In the genomic region with DNA sequence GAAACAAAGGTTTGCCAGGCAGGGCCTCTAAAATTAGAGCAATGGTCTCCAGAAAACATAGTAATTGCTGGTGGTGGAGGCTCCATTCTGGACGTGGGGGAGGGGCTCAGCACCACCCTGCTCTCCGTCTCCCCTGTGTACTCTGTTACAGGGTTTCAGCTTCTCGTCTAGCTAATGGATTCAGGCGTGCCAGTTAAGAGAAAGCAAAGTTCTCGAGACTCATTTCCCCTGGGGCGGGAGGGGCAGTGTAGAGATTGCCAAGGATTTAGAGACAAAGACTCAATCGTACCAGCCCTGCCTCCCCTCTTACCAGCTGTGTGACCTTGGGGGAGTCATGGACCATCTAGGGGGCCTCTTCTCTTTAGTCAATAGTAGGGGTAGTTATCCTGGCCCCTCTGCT, we compare ENCODE assay signal across 9 mouse cellular contexts.
DNase-seq lines count a peak whose midpoint lies in the region; ATAC-seq and TF ChIP-seq lines count a peak whose summit lies in the region.
"Had no signal": no experiment of that assay in that cellular context is flagged by ENCODE, and none has a peak within 500 bp of the region (broad histone marks: within the 10 kb centered on the region; RNA-seq: fewer than 3 reads in every experiment).

No protein-coding gene starts in this region.

- TF ChIP-seq EP300 in lung, postnatal 0 days (IDR thresholded peaks at IDR 0.05) = no peak

- no peak for TF ChIP-seq CTCF in lung, postnatal 0 days (IDR thresholded peaks at IDR 0.05)

- H3K36me3 ChIP-seq in lung, postnatal 0 days (ENCODE audit: insufficient read depth, low read length) = no peaks in the 10 kb centered on the region
- H3K36me3 ChIP-seq in heart, embryonic 16.5 days (ENCODE audit: control insufficient read depth, insufficient read depth) = no peaks in the 10 kb centered on the region

- no peaks in the 10 kb centered on the region for H3K27me3 ChIP-seq in lung, postnatal 0 days (replicated peaks; ENCODE audit: insufficient read depth, low read length)
- H3K27me3 ChIP-seq in heart, embryonic 16.5 days (ENCODE audit: control insufficient read depth, insufficient read depth, low read length) = no peaks in the 10 kb centered on the region

- H3K9ac ChIP-seq in lung, postnatal 0 days (replicated peaks; ENCODE audit: low read depth) = no peak overlapping the region
- peak overlapping the region; percentile 98 for H3K9ac ChIP-seq in heart, embryonic 16.5 days (ENCODE audit: low read length)

- H3K27ac ChIP-seq in lung, postnatal 0 days (ENCODE audit: low read length) = no peak overlapping the region
- peak overlapping the region; percentile 100 for H3K27ac ChIP-seq in heart, embryonic 16.5 days (ENCODE audit: low read length)
- H3K27ac ChIP-seq: macrophage had no signal

- H3K4me1 ChIP-seq in lung, postnatal 0 days (ENCODE audit: insufficient read depth, low read depth, low read length) = peaks cover 20% of the 10 kb centered on the region; the same call in 1 of the 2 replicates
- peaks cover 55% of the 10 kb centered on the region for H3K4me1 ChIP-seq in heart, embryonic 16.5 days (ENCODE audit: control insufficient read depth, insufficient read depth, low read length)

- 34% methylated on average over 7 of the region's 7 CpGs for WGBS in lung, postnatal 0 days
- WGBS in heart, embryonic 16.5 days = 31% methylated on average over 7 of the region's 7 CpGs

- H3K4me2 ChIP-seq in lung, postnatal 0 days (replicated peaks; ENCODE audit: low read depth, low read length) = 0 out of 2 replicates have a peak overlapping the region, but pooled peaks have one; percentile 3
- peak overlapping the region; percentile 86 for H3K4me2 ChIP-seq in heart, embryonic 16.5 days (ENCODE audit: low read depth, low read length)

- peak; percentile 42 for DNase-seq in adrenal gland, postnatal 14 days
- DNase-seq in adrenal gland, postnatal 25 days = no peak
- no peak for DNase-seq in lung, postnatal 0 days (ENCODE audit: low spot score)
- no peak for DNase-seq in lung, postnatal 25 days (ENCODE audit: low spot score)
- peak; percentile 63 for DNase-seq in testis, postnatal 10 days (ENCODE audit: low spot score)
- no peak for DNase-seq in right cerebral cortex, postnatal 36 days (ENCODE audit: low spot score in 2 of 2)
- no peak for DNase-seq in frontal cortex, postnatal 10 days (ENCODE audit: low spot score in 2 of 2)

- no peak for ATAC-seq in lung, postnatal 0 days
- ATAC-seq in heart, embryonic 16.5 days (replicated peaks; ENCODE audit: extremely low read depth, insufficient read depth, low FRiP score) = no peak

- no peaks in the 10 kb centered on the region for H3K9me3 ChIP-seq in lung, postnatal 0 days (ENCODE audit: low read length)
- no peaks in the 10 kb centered on the region for H3K9me3 ChIP-seq in heart, embryonic 16.5 days (replicated peaks; ENCODE audit: control insufficient read depth, low read length)

- no peak overlapping the region for H3K4me3 ChIP-seq in lung, postnatal 0 days (ENCODE audit: low read depth, low read length)
- H3K4me3 ChIP-seq in heart, embryonic 16.5 days (ENCODE audit: low read length) = no peak overlapping the region

Comparison
In these comparisons a context has a peak if more than half of its experiments do, and no peak if none do; other contexts are left out.
1. DNase-seq: peak in adrenal gland, postnatal 14 days (single experiment) and testis, postnatal 10 days (single experiment); none in adrenal gland, postnatal 25 days (single experiment), lung, postnatal 0 days (single experiment), lung, postnatal 25 days (single experiment), right cerebral cortex, postnatal 36 days (0 of 2) and frontal cortex, postnatal 10 days (0 of 2).